Mouse (Mus musculus) Patski (cell line): Measurements from ENCODE around the gene Rsl24d1. TPM values are rescaled to one million over a fixed set of nuclear protein-coding genes. Genes with fewer than 3 reads are reported as not detected.
A peak's percentile ranks its signal among the peaks of the same experiment; 100 is the strongest.
"Not testable (repeated sequence)": the region's sequence is repeated elsewhere in the genome, so short reads cannot be mapped to it uniquely, and the experiment has no call there.

ENCODE experiments used
- ATAC-seq: fragments of 100-300 bp; one replicate; pipeline ENCODE4 v1.8.0; 2021
- CTCF ChIA-PET: fragments of 350-600 bp; sonication (Branson Sonifier 250); formaldehyde crosslinking; loops from one replicate; lab custom pipeline; 2022; ENCODE audit warnings: inconsistent platforms; lab: Charles Lee
- POLR2A ChIA-PET: fragments of 350-600 bp; sonication (Branson Sonifier 250); formaldehyde crosslinking; loops from one replicate; lab custom pipeline; 2022; ENCODE audit warnings: antibody characterized with exemption, inconsistent platforms; lab: Charles Lee
- DNase-seq: peaks from one replicate; pipeline ENCODE4 v3.0.0-alpha.2; 2011; ENCODE audit warnings: low read depth, low spot score
- H3K27me3 ChIP-seq: fragments of 371-371 bp; one replicate; pipeline ENCODE4 v1.5.1; 2021
- CTCF ChIP-seq: fragments of 100-300 bp; IDR thresholded peaks from one replicate; pipeline ENCODE4 v1.5.1; 2021
- in situ Hi-C: fragments of 300-500 bp; cut with MboI; formaldehyde crosslinking; loops from 3 replicates; pipeline ENCODE4 v1.11.1; 2018; ENCODE audit warnings: low pct_unique_long_range_greater_than_20kb, mixed read lengths
- polyA plus RNA-seq: library from polyadenylated mRNA; unstranded; gene quantifications from one replicate; pipeline ENCODE4 v1.2.3, GENCODE M21; 2021

Gene Rsl24d1
- polyA plus RNA-seq: 52.1 TPM

- in situ Hi-C loops: no loop called here
- H3K27me3 ChIP-seq: no peaks in the 10 kb centered on the region
- POLR2A ChIA-PET: no interaction called here
- CTCF ChIA-PET: no interaction called here
- peak; percentile 39 for DNase-seq
- ATAC-seq: peak; percentile 93
- TF ChIP-seq CTCF: no peak
Measured at GRCm38 (mm10) chr9:73112919-73113906, at the start of gene Rsl24d1. Rsl24d1 (plus strand) TSS chr9:73113426.

DNA sequence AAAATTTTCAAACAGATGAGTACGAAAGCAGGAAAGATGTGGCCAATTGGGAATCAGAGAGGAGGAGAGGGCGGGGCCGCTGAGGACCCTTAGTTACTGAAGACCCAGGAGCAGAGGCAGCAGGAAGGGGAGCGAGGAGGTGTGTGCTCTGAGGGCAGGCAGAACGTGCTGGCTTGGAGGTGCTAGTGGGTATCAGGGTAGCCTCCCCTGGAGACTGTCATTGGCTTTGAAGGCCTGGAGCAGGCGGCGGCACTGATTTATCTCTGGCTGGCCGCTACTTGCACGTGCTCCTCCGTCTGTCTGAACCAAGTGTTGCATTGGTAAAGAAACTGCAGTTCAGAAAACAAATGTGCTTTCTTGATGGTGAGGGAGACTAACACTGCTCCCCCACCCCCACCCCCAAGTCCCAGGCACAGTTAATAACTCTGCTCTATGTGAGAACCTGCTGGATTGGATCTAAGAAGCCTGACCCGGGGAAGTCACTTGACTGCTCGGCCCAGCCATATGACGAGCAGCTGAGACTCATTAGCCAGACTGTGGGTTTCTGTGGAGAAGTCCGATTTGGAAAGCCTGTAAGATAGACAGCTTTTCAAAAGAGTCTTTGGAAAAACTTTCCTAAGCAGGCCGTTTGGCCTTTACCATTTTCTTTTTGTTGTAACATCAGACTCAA, 49.5 kb upstream of the Rsl24d1 start:
- ATAC-seq: no peak
- no peak for DNase-seq
- TF ChIP-seq CTCF: no peak
- H3K27me3 ChIP-seq: no peaks in the 10 kb centered on the region
- POLR2A ChIA-PET: no interaction called here
- in situ Hi-C loops: no loop called here
- CTCF ChIA-PET: no interaction called here

GRCm38 (mm10) chr9:73067086-73067485, 46.1 kb upstream of the Rsl24d1 start:
- no peak for DNase-seq
- TF ChIP-seq CTCF: no peak
- POLR2A ChIA-PET: no interaction called here
- no peaks in the 10 kb centered on the region for H3K27me3 ChIP-seq
- in situ Hi-C loops: no loop called here
- no peak for ATAC-seq
- CTCF ChIA-PET: interaction anchor here (1.1 kb wide), 1 partner anchor 16 kb away, joined by 3 read pairs; no protein-coding TSS in a partner anchor

DNA sequence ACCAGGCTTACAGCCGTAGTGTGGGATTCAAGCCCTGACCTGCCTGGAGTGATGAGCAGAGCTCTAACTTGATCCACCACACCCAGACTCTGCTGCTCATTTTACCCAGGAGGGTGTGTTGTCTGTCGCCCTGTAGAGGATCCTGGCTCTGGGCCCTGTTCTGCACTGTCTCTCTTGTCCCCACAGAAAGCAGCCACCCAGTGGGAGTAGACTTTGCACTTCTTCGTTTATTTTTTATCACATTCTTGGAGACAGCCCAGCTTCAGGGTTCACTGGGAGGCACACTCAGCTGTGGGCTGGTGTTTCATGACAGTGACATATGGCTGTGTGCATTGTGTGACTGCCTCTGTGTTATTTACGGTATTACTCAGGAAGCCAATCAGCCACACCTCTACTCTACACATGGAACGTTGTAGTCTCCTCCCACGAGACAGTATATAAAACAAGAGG, 45.0 kb upstream of the Rsl24d1 start:
- in situ Hi-C loops: no loop called here
- ATAC-seq: no peak
- H3K27me3 ChIP-seq: no peaks in the 10 kb centered on the region
- POLR2A ChIA-PET: no interaction called here
- no peak for DNase-seq
- CTCF ChIA-PET: no interaction called here
- no peak for TF ChIP-seq CTCF

GRCm38 (mm10) chr9:73068688-73069087, 44.5 kb upstream of the Rsl24d1 start:
- in situ Hi-C loops: no loop called here
- ChIA-PET POLR2A (no interaction called here), CTCF (no interaction called here)
- ATAC-seq: no peak
- no peak for TF ChIP-seq CTCF
- no peaks in the 10 kb centered on the region for H3K27me3 ChIP-seq
- no peak for DNase-seq

GRCm38 (mm10) chr9:73070971-73071659, 42.1 kb upstream of the Rsl24d1 start:
- ChIA-PET POLR2A (no interaction called here), CTCF (interaction anchor here (0.9 kb wide), 1 partner anchor 27 kb away, joined by 3 read pairs; the partner anchor contains the start of gene Rab27a)
- no peak for ATAC-seq
- peak; percentile 35 for TF ChIP-seq CTCF
- no peak for DNase-seq
- in situ Hi-C loops: no loop called here
- no peaks in the 10 kb centered on the region for H3K27me3 ChIP-seq

GRCm38 (mm10) chr9:73072426-73072825, 40.8 kb upstream of the Rsl24d1 start:
- ATAC-seq (no peak), DNase-seq (no peak)
- TF ChIP-seq CTCF: no peak
- ChIA-PET POLR2A (no interaction called here), CTCF (no interaction called here)
- H3K27me3 ChIP-seq: no peaks in the 10 kb centered on the region
- in situ Hi-C loops: no loop called here

DNA sequence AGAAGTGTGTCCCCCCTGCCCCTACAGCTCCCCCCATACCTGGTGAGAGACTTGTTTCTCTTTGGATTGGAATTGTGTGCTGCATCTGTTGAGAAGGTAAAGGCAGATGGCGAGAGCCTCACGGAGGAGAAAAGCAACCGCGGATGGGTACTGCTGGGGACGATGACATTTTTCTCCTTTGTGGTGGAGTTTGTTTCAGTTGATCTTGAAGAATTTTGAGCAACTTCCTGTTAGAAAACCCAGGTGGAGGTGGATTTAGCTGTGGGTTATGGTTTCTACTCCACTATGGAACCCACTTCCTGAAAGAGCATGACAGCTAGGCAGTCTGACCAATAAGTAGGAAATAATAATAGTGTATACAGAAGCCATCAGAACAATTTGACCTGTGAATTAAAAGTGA, 40.1 kb upstream of the Rsl24d1 start:
- no peaks in the 10 kb centered on the region for H3K27me3 ChIP-seq
- TF ChIP-seq CTCF: no peak
- in situ Hi-C loops: no loop called here
- POLR2A ChIA-PET: no interaction called here
- ATAC-seq: no peak
- CTCF ChIA-PET: no interaction called here
- no peak for DNase-seq

GRCm38 (mm10) chr9:73079349-73079748, 33.9 kb upstream of the Rsl24d1 start:
- ATAC-seq, POLR2A ChIA-PET, in situ Hi-C loops, H3K27me3 ChIP-seq, CTCF ChIA-PET, DNase-seq: not testable (repeated sequence)

GRCm38 (mm10) chr9:73079801-73080325, 33.4 kb upstream of the Rsl24d1 start:
- DNase-seq (no peak), ATAC-seq (no peak)
- in situ Hi-C loops: no loop called here
- no peak for TF ChIP-seq CTCF
- no peaks in the 10 kb centered on the region for H3K27me3 ChIP-seq
- ChIA-PET POLR2A (no interaction called here), CTCF (no interaction called here)
